Mouse (Mus musculus) MEL (cell line): ENCODE results near the gene Thap11.

ENCODE experiments used
- BHLHE40 ChIP-seq: IDR thresholded peaks from 2 replicates; pipeline ENCODE4 v1.6.1; 2012; ENCODE audit warnings: low read depth, mild to moderate bottlenecking, inconsistent platforms, low read length, improper control_type of control experiment, borderline replicate concordance
- CHD2 ChIP-seq: IDR thresholded peaks from 2 replicates; pipeline ENCODE4 v1.6.1; 2011; ENCODE audit warnings: low read length, improper control_type of control experiment
- CTCF ChIP-seq, 3 experiments: IDR thresholded peaks in 2 of 3; conservative IDR thresholded peaks in 1 of 3; 2 replicates each; pipeline ENCODE4 v1.5.1; 2011 to 2012; ENCODE audit warnings: low read length in 3 of 3, low read depth in 2 of 3, mild to moderate bottlenecking in 2 of 3, improper control_type of control experiment in 1 of 3, inconsistent platforms in 1 of 3, mixed read lengths in 1 of 3, moderate library complexity in 1 of 3; ENCODE audit not compliant: control insufficient read depth in 1 of 3, insufficient read depth in 1 of 3, poor library complexity in 1 of 3, severe bottlenecking in 1 of 3
- ELF1 ChIP-seq: IDR thresholded peaks from 2 replicates; pipeline ENCODE4 v1.6.1; 2014; ENCODE audit warnings: low read depth, mild to moderate bottlenecking, inconsistent platforms, low read length, improper control_type of control experiment, moderate library complexity
- EP300 ChIP-seq, 2 experiments: IDR thresholded peaks; 2 replicates each; pipeline ENCODE4 v1.6.1; 2011; ENCODE audit warnings: improper control_type of control experiment in 2 of 2, low read length in 2 of 2, low read depth in 1 of 2, mild to moderate bottlenecking in 1 of 2
- MAZ ChIP-seq: IDR thresholded peaks from 2 replicates; pipeline ENCODE4 v1.6.1; 2012; ENCODE audit warnings: low read depth, mild to moderate bottlenecking, inconsistent platforms, low read length, improper control_type of control experiment
- MYC ChIP-seq: IDR thresholded peaks from 2 replicates; pipeline ENCODE4 v1.6.1; 2011; ENCODE audit warnings: low read depth, mild to moderate bottlenecking, low read length, improper control_type of control experiment, moderate library complexity
- NELFE ChIP-seq: IDR thresholded peaks from 2 replicates; pipeline ENCODE4 v1.6.1; 2011; ENCODE audit warnings: low read depth, low read length, improper control_type of control experiment
- POLR2A ChIP-seq, 2 experiments: IDR thresholded peaks; 2 replicates each; pipeline ENCODE4 v1.6.1; 2011 to 2012; ENCODE audit warnings: low read length in 2 of 2, mild to moderate bottlenecking in 2 of 2, control low read depth in 1 of 2, improper control_type of control experiment in 1 of 2, low read depth in 1 of 2, moderate library complexity in 1 of 2; ENCODE audit not compliant: control insufficient read depth in 1 of 2, insufficient read depth in 1 of 2, poor library complexity in 1 of 2
- TBP ChIP-seq: IDR thresholded peaks from 2 replicates; pipeline ENCODE4 v1.8.0; 2011; ENCODE audit warnings: low read depth, low read length, improper control_type of control experiment
- UBTF ChIP-seq: IDR thresholded peaks from 2 replicates; pipeline ENCODE4 v1.6.1; 2012; ENCODE audit warnings: low read depth, mild to moderate bottlenecking, inconsistent platforms, low read length, improper control_type of control experiment, moderate library complexity, borderline replicate concordance; ENCODE audit not compliant: insufficient read depth
- ZC3H11A ChIP-seq: IDR thresholded peaks from 2 replicates; pipeline ENCODE4 v1.6.1; 2012; ENCODE audit warnings: low read depth, mild to moderate bottlenecking, inconsistent platforms, low read length, improper control_type of control experiment

DNA sequence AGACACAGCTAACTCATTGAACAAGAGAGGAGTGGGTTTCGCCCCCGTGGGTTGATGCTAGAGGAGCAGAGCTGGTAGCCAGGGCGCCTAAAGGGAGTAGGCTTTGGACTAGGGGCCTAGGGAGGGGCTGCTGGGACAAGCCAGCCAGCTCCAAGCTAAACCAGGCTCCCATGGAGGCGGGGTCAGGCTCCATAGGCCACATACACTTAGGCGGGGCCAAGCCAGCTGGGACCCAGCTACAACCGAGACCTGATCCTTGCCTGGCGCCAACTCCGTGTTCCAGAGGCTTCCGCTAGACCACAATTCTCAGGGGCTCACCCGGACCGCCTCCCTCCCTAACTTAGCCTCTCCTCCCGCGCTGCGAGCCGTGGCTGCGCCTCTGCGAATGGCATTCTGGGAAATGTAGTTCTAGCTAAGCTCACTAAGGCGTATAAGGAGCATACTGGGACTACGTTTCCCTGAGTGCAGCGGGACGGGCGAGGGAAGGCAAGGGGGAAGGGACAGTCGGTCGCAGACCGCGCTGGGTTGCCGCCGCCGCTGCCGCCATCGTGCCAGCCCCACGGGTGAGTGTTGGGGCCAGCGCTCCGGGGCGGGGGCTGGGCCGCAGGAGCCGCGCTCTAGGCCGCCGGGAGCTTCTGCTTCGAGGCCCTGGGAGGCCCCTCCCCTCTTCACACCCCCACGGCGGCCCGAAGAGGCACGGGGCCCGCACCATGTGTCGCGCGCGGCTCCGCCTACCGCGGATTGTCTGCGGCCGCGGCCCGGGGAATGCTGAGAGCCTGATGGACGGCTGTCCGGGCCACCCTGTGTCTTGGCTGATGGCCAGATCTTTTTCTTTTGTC, 5.4 kb downstream of the Thap11 start, which contains the start of gene Nutf2:
- TF ChIP-seq POLR2A (IDR thresholded peaks at IDR 0.05; ENCODE audit: control insufficient read depth in 1 of 2, insufficient read depth in 1 of 2, low read depth in 1 of 2, low read length in 2 of 2, poor library complexity in 1 of 2) (peak; percentile 77 to 82; a peak in 3 of 4 replicates), ZC3H11A (no peak), CTCF (IDR thresholded peaks at IDR 0.05 in 2 of 3, conservative IDR thresholded peaks at IDR 0.05 in 1 of 3; ENCODE audit: control insufficient read depth in 1 of 3, insufficient read depth in 1 of 3, low read depth in 2 of 3, low read length in 3 of 3, poor library complexity in 1 of 3, severe bottlenecking in 1 of 3) (no peak), NELFE (peak; percentile 78), EP300 (IDR thresholded peaks at IDR 0.05; ENCODE audit: low read depth in 1 of 2, low read length in 2 of 2) (no peak), CHD2 (peak; percentile 77), UBTF (no peak), BHLHE40 (no peak), TBP (peak; percentile 70; the same call in 1 of the 2 replicates), ELF1 (peak; percentile 43; the same call in 1 of the 2 replicates), MAZ (0 out of 2 replicates have a peak, but pooled peaks have one; percentile 59), MYC (peak; percentile 82; the same call in 1 of the 2 replicates)
